Comparison of ENCODE assay signal across 29 mouse cellular contexts in the genomic region with DNA sequence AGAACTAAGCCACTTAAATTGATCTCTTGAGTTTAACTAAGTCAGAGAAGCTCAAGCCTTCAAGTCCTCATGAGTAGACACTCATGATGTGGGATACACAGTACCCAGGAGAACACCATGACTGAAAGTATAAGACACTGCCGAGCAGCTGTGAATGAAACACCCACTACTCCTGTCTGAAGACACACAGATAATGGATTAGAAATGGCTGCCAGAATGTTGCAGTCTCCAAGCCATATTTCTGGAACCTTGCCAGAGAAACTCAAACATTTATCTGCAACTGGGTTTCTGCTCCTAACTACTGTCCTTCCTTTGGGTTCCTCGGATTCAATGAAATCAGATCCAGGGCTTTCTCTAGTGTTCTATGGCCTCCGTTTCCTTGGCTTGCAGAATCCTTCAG. TPM values are rescaled to one million over a fixed set of nuclear protein-coding genes. Genes with fewer than 3 reads are reported as not detected.
DNase-seq lines count a peak whose midpoint lies in the region; ATAC-seq and TF ChIP-seq lines count a peak whose summit lies in the region.
"Had no signal": no experiment of that assay in that cellular context is flagged by ENCODE, and none has a peak within 500 bp of the region (broad histone marks: within the 10 kb centered on the region; RNA-seq: fewer than 3 reads in every experiment).

No protein-coding gene starts in this region.

- no peaks in the 10 kb centered on the region for H3K4me1 ChIP-seq in lung, embryonic 14.5 days (ENCODE audit: insufficient read depth)
- H3K4me1 ChIP-seq in MEL (ENCODE audit: control insufficient read depth in 1 of 2, insufficient read depth in 2 of 2, low read length in 2 of 2) = no peaks in the 10 kb centered on the region
- H3K4me1 ChIP-seq: embryonic facial prominence, embryonic 13.5 days; embryonic facial prominence, embryonic 15.5 days; forebrain, embryonic 10.5 days; forebrain, embryonic 12.5 days had no signal

- no peak for TF ChIP-seq CTCF in lung, embryonic 14.5 days (IDR thresholded peaks at IDR 0.05; ENCODE audit: low read depth)
- no peak for TF ChIP-seq CTCF in MEL (IDR thresholded peaks at IDR 0.05 in 2 of 3, conservative IDR thresholded peaks at IDR 0.05 in 1 of 3; ENCODE audit: control insufficient read depth in 1 of 3, insufficient read depth in 1 of 3, low read depth in 2 of 3, low read length in 3 of 3, poor library complexity in 1 of 3, severe bottlenecking in 1 of 3)

- no peaks in the 10 kb centered on the region for H3K9me3 ChIP-seq in lung, embryonic 14.5 days (ENCODE audit: low read depth, low read length)
- no peaks in the 10 kb centered on the region for H3K9me3 ChIP-seq in MEL (replicated peaks; ENCODE audit: insufficient read depth, low read length)
- H3K9me3 ChIP-seq: embryonic facial prominence, embryonic 13.5 days; embryonic facial prominence, embryonic 15.5 days; forebrain, embryonic 10.5 days; forebrain, embryonic 12.5 days; G1E had no signal

- peak; percentile 79 for DNase-seq in lung, embryonic 14.5 days
- DNase-seq in lung, adult 18-20 months = no peak
- peak; percentile 5 for DNase-seq in MEL (ENCODE audit: low read depth, low spot score)
- DNase-seq in layer of hippocampus, adult 8-10 months (ENCODE audit: low spot score in 2 of 2) = no peak
- no peak for DNase-seq in gastrocnemius, postnatal 10 days
- DNase-seq: adrenal gland, adult 2 months; adrenal gland, postnatal 10 days; adrenal gland, postnatal 25 days; B cell, adult 2 months; cerebellum, adult 11 months; cerebellum, adult 18-20 months; cerebellum, adult 8-10 months; cerebellum, adult 9-11 months; cerebellum, postnatal 14 days; cerebellum, postnatal 36 days; embryo, embryonic 11 days had no signal

- peak; percentile 28; the same call in 1 of the 2 replicates for ATAC-seq in lung, embryonic 14.5 days (ENCODE audit: insufficient read depth)
- peak; percentile 93 for ATAC-seq in megakaryocyte-erythroid progenitor cell, adult 5-6 weeks (replicated peaks; ENCODE audit: low FRiP score, low TSS enrichment, poor library complexity, severe bottlenecking)
- ATAC-seq: CD4-positive, CD25-positive, alpha-beta regulatory T cell, adult 4 months; forebrain, embryonic 14.5 days; forebrain, embryonic 16.5 days had no signal

- TF ChIP-seq EP300 in MEL (IDR thresholded peaks at IDR 0.05; ENCODE audit: low read depth in 1 of 2, low read length in 2 of 2) = no peak

- no peak overlapping the region for H3K9ac ChIP-seq in lung, embryonic 14.5 days
- no peak overlapping the region for H3K9ac ChIP-seq in MEL (ENCODE audit: control insufficient read depth, low read depth, low read length, poor library complexity, severe bottlenecking)
- H3K9ac ChIP-seq: embryonic facial prominence, embryonic 13.5 days; embryonic facial prominence, embryonic 15.5 days; forebrain, embryonic 12.5 days had no signal

- no peak overlapping the region for H3K27ac ChIP-seq in lung, embryonic 14.5 days (ENCODE audit: low read depth)
- no peak overlapping the region for H3K27ac ChIP-seq in MEL (ENCODE audit: control insufficient read depth, low read depth, low read length)
- H3K27ac ChIP-seq: embryonic facial prominence, embryonic 13.5 days; embryonic facial prominence, embryonic 15.5 days; forebrain, embryonic 10.5 days; forebrain, embryonic 12.5 days had no signal

- no peaks in the 10 kb centered on the region for H3K27me3 ChIP-seq in lung, embryonic 14.5 days (ENCODE audit: insufficient read depth, low read length)
- H3K27me3 ChIP-seq in MEL (ENCODE audit: control insufficient read depth in 1 of 2, insufficient read depth in 2 of 2, low read length in 2 of 2) = no peaks in the 10 kb centered on the region
- H3K27me3 ChIP-seq: CH12.LX; embryonic facial prominence, embryonic 13.5 days; embryonic facial prominence, embryonic 15.5 days; forebrain, embryonic 12.5 days had no signal

- no peak for TF ChIP-seq POLR2A in MEL (IDR thresholded peaks at IDR 0.05; ENCODE audit: control insufficient read depth in 1 of 2, insufficient read depth in 1 of 2, low read depth in 1 of 2, low read length in 2 of 2, poor library complexity in 1 of 2)

- no peaks in the 10 kb centered on the region for H3K36me3 ChIP-seq in lung, embryonic 14.5 days (ENCODE audit: insufficient read depth)
- no peaks in the 10 kb centered on the region for H3K36me3 ChIP-seq in MEL (ENCODE audit: control insufficient read depth in 1 of 2, insufficient read depth in 2 of 2, low read length in 2 of 2)
- H3K36me3 ChIP-seq: embryonic facial prominence, embryonic 13.5 days; embryonic facial prominence, embryonic 15.5 days; forebrain, embryonic 10.5 days; forebrain, embryonic 12.5 days; G1E had no signal

- TF ChIP-seq RAD21 in MEL (IDR thresholded peaks at IDR 0.05; ENCODE audit: low read depth, low read length) = no peak

- 66% methylated on average over 3 of the region's 3 CpGs for WGBS in lung, embryonic 14.5 days

- H3K4me3 ChIP-seq in lung, embryonic 14.5 days (ENCODE audit: low read depth, low read length) = no peak overlapping the region
- no peak overlapping the region for H3K4me3 ChIP-seq in MEL (ENCODE audit: control insufficient read depth in 1 of 2, insufficient read depth in 1 of 2, low read depth in 2 of 2, low read length in 2 of 2)
- H3K4me3 ChIP-seq: embryonic facial prominence, embryonic 13.5 days; embryonic facial prominence, embryonic 15.5 days; erythroblast, embryonic 14.5 days; forebrain, embryonic 10.5 days; forebrain, embryonic 12.5 days had no signal

- no peaks in the 10 kb centered on the region for H3K79me2 ChIP-seq in MEL (ENCODE audit: control insufficient read depth, insufficient read depth, low read length, poor library complexity)

- no peak overlapping the region for H3K4me2 ChIP-seq in lung, embryonic 14.5 days
- H3K4me2 ChIP-seq: embryonic facial prominence, embryonic 13.5 days; embryonic facial prominence, embryonic 15.5 days; forebrain, embryonic 12.5 days had no signal

TF ChIP-seq in MEL, 35 proteins besides CTCF, POLR2A, EP300 and RAD21:
- no peak for TF ChIP-seq JUND (IDR thresholded peaks at IDR 0.05; ENCODE audit: low read depth, low read length)
- TF ChIP-seq SMC3 (IDR thresholded peaks at IDR 0.05; ENCODE audit: low read depth, low read length) = no peak
- TF ChIP-seq TBP (IDR thresholded peaks at IDR 0.05; ENCODE audit: low read depth, low read length) = no peak
- no peak for TF ChIP-seq BHLHE40 (IDR thresholded peaks at IDR 0.05; ENCODE audit: borderline replicate concordance, low read depth, low read length)
- no peak for TF ChIP-seq NELFE (IDR thresholded peaks at IDR 0.05; ENCODE audit: low read depth, low read length)
- no peak for TF ChIP-seq MAX (IDR thresholded peaks at IDR 0.05; ENCODE audit: low read length)
- no peak for TF ChIP-seq TCF12 (IDR thresholded peaks at IDR 0.05; ENCODE audit: low read depth, low read length)
- no peak for TF ChIP-seq TAL1 (IDR thresholded peaks at IDR 0.05; ENCODE audit: low read length)
- no peak for TF ChIP-seq ZNF384 (IDR thresholded peaks at IDR 0.05; ENCODE audit: low read depth, low read length)
- no peak for TF ChIP-seq ZMIZ1 (IDR thresholded peaks at IDR 0.05; ENCODE audit: low read depth, low read length)
- TF ChIP-seq MYB (IDR thresholded peaks at IDR 0.05; ENCODE audit: low read depth, low read length) = no peak
- TF ChIP-seq USF2 (IDR thresholded peaks at IDR 0.05; ENCODE audit: borderline replicate concordance in 1 of 2, insufficient read depth in 1 of 2, low read depth in 1 of 2, low read length in 2 of 2) = no peak
- no peak for TF ChIP-seq UBTF (IDR thresholded peaks at IDR 0.05; ENCODE audit: borderline replicate concordance, insufficient read depth, low read depth, low read length)
- TF ChIP-seq GATA1 (IDR thresholded peaks at IDR 0.05; ENCODE audit: low read depth, low read length) = no peak
- TF ChIP-seq HCFC1 (IDR thresholded peaks at IDR 0.05; ENCODE audit: low read depth, low read length) = no peak

RNA-seq across cellular contexts. Expression of a gene that starts 23.0 kb away (rescaled TPM):
- polyA plus RNA-seq in lung, embryonic 14.5 days (2014; fragmentation: Nextera tagmentation; extraction: Ambion mirVana) = 3.1 and 3.3 TPM in 2 replicates
- not detected in 2 replicates for total RNA-seq in MEL (2012; rRNA removed)
- polyA plus RNA-seq in MEL (2012; ENCODE audit: insufficient read depth in 1 of 2, insufficient read length in 2 of 2, low read depth in 1 of 2, low replicate concordance in 2 of 2, missing spikeins in 1 of 2) = not detected
- not detected in 2 replicates for total RNA-seq in megakaryocyte-erythroid progenitor cell, adult 5-6 weeks (2014; fragmentation: Nextera tagmentation)
- not detected in 2 replicates for total RNA-seq in megakaryocyte-erythroid progenitor cell, adult 5-6 weeks (2017)
- total RNA-seq in layer of hippocampus, adult 8-10 months (2022) = 1 to 10 TPM; 4.0 to 5.2 (median 4.7) TPM
- total RNA-seq in gastrocnemius, postnatal 10 days (2021) = 1 to 10 TPM; 3.9 to 6.1 TPM
- total RNA-seq: CH12.LX; common myeloid progenitor, adult 5-6 weeks; G1E had no signal
- polyA plus RNA-seq: CD4-positive, CD25-positive, alpha-beta regulatory T cell, adult 4 months; G1E had no signal

RNA-seq across cellular contexts. Expression of a gene that starts 48.1 kb away (rescaled TPM):
- 0.38 and 0.53 TPM in 2 replicates for polyA plus RNA-seq in lung, embryonic 14.5 days (2014; fragmentation: Nextera tagmentation; extraction: Ambion mirVana)
- total RNA-seq in MEL (2012; rRNA removed) = not detected in 2 replicates
- polyA plus RNA-seq in MEL (2012; ENCODE audit: insufficient read depth in 1 of 2, insufficient read length in 2 of 2, low read depth in 1 of 2, low replicate concordance in 2 of 2, missing spikeins in 1 of 2) = not detected
- not detected in 2 replicates for total RNA-seq in megakaryocyte-erythroid progenitor cell, adult 5-6 weeks (2014; fragmentation: Nextera tagmentation)
- not detected in 2 replicates for total RNA-seq in megakaryocyte-erythroid progenitor cell, adult 5-6 weeks (2017)
- total RNA-seq in layer of hippocampus, adult 8-10 months (2022) = under 1 TPM in 3 of 4 experiments, not detected in 1; 0.45 to 0.51 (median 0.50) TPM
- total RNA-seq in gastrocnemius, postnatal 10 days (2021) = not detected
- total RNA-seq: adrenal gland, adult 2 months; adrenal gland, postnatal 10 days; adrenal gland, postnatal 25 days; adrenal gland, postnatal 4 days; CH12.LX; common myeloid progenitor, adult 5-6 weeks; G1E had no signal
- polyA plus RNA-seq: adrenal gland, adult 2 months; CD4-positive, CD25-positive, alpha-beta regulatory T cell, adult 4 months; erythroblast, embryonic 14.5 days; forebrain, embryonic 10.5 days; forebrain, embryonic 14.5 days; forebrain, embryonic 16.5 days; G1E had no signal

Comparison
In these comparisons a context has a peak if more than half of its experiments do, and no peak if none do; other contexts are left out.
1. DNase-seq: peak in lung, embryonic 14.5 days (single experiment) and MEL (single experiment); none in lung, adult 18-20 months (0 of 2), layer of hippocampus, adult 8-10 months (0 of 2) and gastrocnemius, postnatal 10 days (single experiment).